Comparison of ENCODE assay signal across 8 mouse cellular contexts in the genomic region with DNA sequence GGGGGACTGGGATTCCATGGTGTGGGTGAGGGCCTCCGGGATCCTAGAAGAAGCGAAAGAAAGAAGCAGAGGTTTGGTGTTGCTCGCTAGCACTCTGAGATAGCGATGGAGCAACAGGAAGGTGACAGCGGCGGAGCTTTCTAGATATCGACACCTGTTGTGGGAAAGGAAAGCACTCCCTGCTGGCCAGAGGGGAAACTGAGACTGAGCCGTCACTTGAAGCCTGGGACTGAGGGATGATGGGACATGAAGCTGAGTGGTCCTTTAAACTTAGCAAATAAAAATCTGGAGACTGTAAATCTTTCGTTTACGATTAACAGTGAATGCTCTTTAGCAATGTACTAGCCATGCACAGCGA.
A peak's percentile ranks its signal among the peaks of the same experiment; 100 is the strongest.
DNase-seq lines count a peak whose midpoint lies in the region; ATAC-seq and TF ChIP-seq lines count a peak whose summit lies in the region.

No protein-coding gene starts in this region.

- peak overlapping the region; percentile 55 for H3K4me2 ChIP-seq in heart, embryonic 15.5 days
- no peak overlapping the region for H3K4me2 ChIP-seq in midbrain, embryonic 15.5 days
- H3K4me2 ChIP-seq in hindbrain, embryonic 15.5 days, result 0 out of 2 replicates have a peak overlapping the region, but pooled peaks have one; percentile 22
- peak overlapping the region; percentile 32 for H3K4me2 ChIP-seq in neural tube, embryonic 15.5 days

- 27% methylated on average over 11 of the region's 11 CpGs for WGBS in heart, embryonic 15.5 days
- 39% methylated on average over 11 of the region's 11 CpGs for WGBS in heart, adult 2 months
- 50% methylated on average over 11 of the region's 11 CpGs for WGBS in midbrain, embryonic 10.5 days
- 60% methylated on average over 11 of the region's 11 CpGs for WGBS in midbrain, embryonic 15.5 days
- 62% methylated on average over 11 of the region's 11 CpGs for WGBS in hindbrain, embryonic 15.5 days
- 52% methylated on average over 11 of the region's 11 CpGs for whole genome bisulfite sequencing in neural tube, embryonic 15.5 days

- peaks cover 10% of the 10 kb centered on the region for H3K4me1 ChIP-seq in heart, embryonic 15.5 days (replicated peaks)
- H3K4me1 ChIP-seq in heart, adult 2 months (ENCODE audit: control insufficient read depth, insufficient read depth, low read length), result 0 out of 2 replicates have a peak, but pooled peaks cover 1% of the 10 kb centered on the region
- H3K4me1 ChIP-seq in midbrain, embryonic 10.5 days, result peaks cover 13% of the 10 kb centered on the region
- H3K4me1 ChIP-seq in midbrain, embryonic 15.5 days, result 0 out of 2 replicates have a peak, but pooled peaks cover 4% of the 10 kb centered on the region
- peaks cover 8% of the 10 kb centered on the region for H3K4me1 ChIP-seq in hindbrain, embryonic 15.5 days (replicated peaks)
- H3K4me1 ChIP-seq in neural tube, embryonic 15.5 days, result peaks cover 9% of the 10 kb centered on the region

- no peak for TF ChIP-seq POLR2A in heart, adult 2 months (IDR thresholded peaks at IDR 0.05; ENCODE audit: insufficient read depth, low read depth, low read length)

- peak; percentile 24 for ATAC-seq in heart, embryonic 15.5 days (replicated peaks; ENCODE audit: insufficient number of reproducible peaks, insufficient read depth, low FRiP score, low read depth)
- no peak for ATAC-seq in midbrain, embryonic 15.5 days (replicated peaks)
- no peak for ATAC-seq in hindbrain, embryonic 15.5 days (ENCODE audit: low FRiP score, low read depth)
- no peak for ATAC-seq in neural tube, embryonic 15.5 days (ENCODE audit: low FRiP score)
- no peak for ATAC-seq in CD4-positive, CD25-positive, alpha-beta regulatory T cell, adult 4 months

- no peak for DNase-seq in heart, adult 2 months
- DNase-seq in midbrain, embryonic 10.5 days (ENCODE audit: low spot score), result no peak
- DNase-seq in MN1 (ENCODE audit: low spot score), result no peak

- peak overlapping the region; percentile 22 for H3K4me3 ChIP-seq in heart, embryonic 15.5 days
- no peak overlapping the region for H3K4me3 ChIP-seq in heart, adult 2 months
- no peak overlapping the region; the same call in 1 of the 2 replicates for H3K4me3 ChIP-seq in midbrain, embryonic 10.5 days
- no peak overlapping the region for H3K4me3 ChIP-seq in midbrain, embryonic 15.5 days
- H3K4me3 ChIP-seq in hindbrain, embryonic 15.5 days, result no peak overlapping the region
- H3K4me3 ChIP-seq in neural tube, embryonic 15.5 days (replicated peaks), result no peak overlapping the region

- TF ChIP-seq EP300 in heart, adult 2 months (IDR thresholded peaks at IDR 0.05; ENCODE audit: insufficient read depth, low read depth, low read length), result no peak

- no peak for TF ChIP-seq CTCF in heart, adult 2 months (IDR thresholded peaks at IDR 0.05)

- peak overlapping the region; percentile 45; the same call in 1 of the 2 replicates for H3K9ac ChIP-seq in heart, embryonic 15.5 days
- no peak overlapping the region for H3K9ac ChIP-seq in heart, adult 2 months (ENCODE audit: low read depth, low read length)
- no peak overlapping the region for H3K9ac ChIP-seq in midbrain, embryonic 15.5 days
- H3K9ac ChIP-seq in hindbrain, embryonic 15.5 days, result peak overlapping the region; percentile 7; the same call in 1 of the 2 replicates
- H3K9ac ChIP-seq in neural tube, embryonic 15.5 days (replicated peaks), result 0 out of 2 replicates have a peak overlapping the region, but pooled peaks have one; percentile 20

- no peaks in the 10 kb centered on the region for H3K9me3 ChIP-seq in heart, embryonic 15.5 days (replicated peaks)
- no peaks in the 10 kb centered on the region for H3K9me3 ChIP-seq in midbrain, embryonic 10.5 days (replicated peaks)
- H3K9me3 ChIP-seq in midbrain, embryonic 15.5 days, result no peaks in the 10 kb centered on the region
- no peaks in the 10 kb centered on the region for H3K9me3 ChIP-seq in hindbrain, embryonic 15.5 days
- no peaks in the 10 kb centered on the region for H3K9me3 ChIP-seq in neural tube, embryonic 15.5 days (replicated peaks)

- H3K27ac ChIP-seq in heart, embryonic 15.5 days, result peak overlapping the region; percentile 17; the same call in 1 of the 2 replicates
- H3K27ac ChIP-seq in heart, adult 2 months, result no peak overlapping the region
- H3K27ac ChIP-seq in midbrain, embryonic 10.5 days (replicated peaks), result peak overlapping the region; percentile 73
- H3K27ac ChIP-seq in midbrain, embryonic 15.5 days, result no peak overlapping the region
- no peak overlapping the region for H3K27ac ChIP-seq in hindbrain, embryonic 15.5 days (replicated peaks)
- 0 out of 2 replicates have a peak overlapping the region, but pooled peaks have one; percentile 61 for H3K27ac ChIP-seq in neural tube, embryonic 15.5 days (replicated peaks)

- H3K36me3 ChIP-seq in heart, embryonic 15.5 days, result no peaks in the 10 kb centered on the region
- H3K36me3 ChIP-seq in heart, adult 2 months (ENCODE audit: control insufficient read depth, insufficient read depth, low read length), result no peaks in the 10 kb centered on the region
- H3K36me3 ChIP-seq in midbrain, embryonic 10.5 days, result no peaks in the 10 kb centered on the region
- H3K36me3 ChIP-seq in midbrain, embryonic 15.5 days (replicated peaks), result no peaks in the 10 kb centered on the region
- no peaks in the 10 kb centered on the region for H3K36me3 ChIP-seq in hindbrain, embryonic 15.5 days
- H3K36me3 ChIP-seq in neural tube, embryonic 15.5 days, result no peaks in the 10 kb centered on the region

- intact Hi-C loops in heart, adult 2 months (cut with DNase I), result no loop called here

- no peaks in the 10 kb centered on the region for H3K79me2 ChIP-seq in heart, adult 2 months (replicated peaks; ENCODE audit: control insufficient read depth, insufficient read depth, low read length)

- no peaks in the 10 kb centered on the region for H3K27me3 ChIP-seq in heart, embryonic 15.5 days
- H3K27me3 ChIP-seq in heart, adult 2 months (ENCODE audit: control insufficient read depth, insufficient read depth, low read length), result no peaks in the 10 kb centered on the region
- H3K27me3 ChIP-seq in midbrain, embryonic 10.5 days (ENCODE audit: low read depth, poor library complexity, severe bottlenecking), result no peaks in the 10 kb centered on the region
- H3K27me3 ChIP-seq in midbrain, embryonic 15.5 days (replicated peaks), result no peaks in the 10 kb centered on the region
- no peaks in the 10 kb centered on the region for H3K27me3 ChIP-seq in hindbrain, embryonic 15.5 days
- H3K27me3 ChIP-seq in neural tube, embryonic 15.5 days (replicated peaks), result no peaks in the 10 kb centered on the region; the same call in 1 of the 2 replicates

Comparison
In these comparisons a context has a peak if more than half of its experiments do, and no peak if none do; other contexts are left out.
1. H3K27ac ChIP-seq: peak in heart, embryonic 15.5 days (single experiment), midbrain, embryonic 10.5 days (single experiment) and neural tube, embryonic 15.5 days (single experiment); none in heart, adult 2 months (single experiment), midbrain, embryonic 15.5 days (single experiment) and hindbrain, embryonic 15.5 days (single experiment).
2. H3K9ac ChIP-seq: peak in heart, embryonic 15.5 days (single experiment), hindbrain, embryonic 15.5 days (single experiment) and neural tube, embryonic 15.5 days (single experiment); none in heart, adult 2 months (single experiment) and midbrain, embryonic 15.5 days (single experiment).